Mouse (Mus musculus) midbrain, embryonic 10.5 days (tissue): ENCODE measurements around the gene Prmt9. TPM values are rescaled to one million over a fixed set of nuclear protein-coding genes. Genes with fewer than 3 reads are reported as not detected.

Source experiments
- DNase-seq: peaks from one replicate; pipeline ENCODE4 v3.0.0-alpha.2; 2017; ENCODE audit warnings: low spot score
- H3K27ac ChIP-seq: fragments of 300-500 bp; sonication (generic); replicated peaks from 2 replicates; pipeline ENCODE4 v1.5.1; 2016; ENCODE audit warnings: mild to moderate bottlenecking
- H3K27me3 ChIP-seq: fragments of 300-500 bp; sonication (generic); 2 replicates; pipeline ENCODE4 v1.6.1; 2016; ENCODE audit warnings: low read depth, mild to moderate bottlenecking; ENCODE audit not compliant: poor library complexity, severe bottlenecking
- H3K36me3 ChIP-seq: fragments of 300-500 bp; sonication (generic); 2 replicates; pipeline ENCODE4 v1.6.1; 2016; ENCODE audit warnings: mild to moderate bottlenecking, moderate library complexity
- H3K4me1 ChIP-seq: fragments of 300-500 bp; sonication (generic); 2 replicates; pipeline ENCODE4 v1.6.1; 2016
- H3K4me3 ChIP-seq: fragments of 300-500 bp; sonication (generic); 2 replicates; pipeline ENCODE4 v1.5.1; 2016; ENCODE audit warnings: mild to moderate bottlenecking, moderate library complexity
- H3K9me3 ChIP-seq: fragments of 300-500 bp; sonication (generic); replicated peaks from 2 replicates; pipeline ENCODE4 v1.6.1; 2016; ENCODE audit warnings: mild to moderate bottlenecking
- WGBS: fragments of 180-500 bp; shearing (Covaris S2); methylation state at CpG from one replicate; pipeline ENCODE4 v1.1.7; 2016; 5-methylcytosine and 5-hydroxymethylcytosine counted together
- polyA plus RNA-seq: library from polyadenylated mRNA; unstranded; fragments of >200 nt; fragmentation: Nextera tagmentation; extraction: Ambion mirVana; gene quantifications from 2 replicates; pipeline ENCODE4 v1.2.1, GENCODE M21; 2016

Prmt9 gene
- polyA plus RNA-seq, 1 experiment from 2014 or later: 22.9 TPM

DNA sequence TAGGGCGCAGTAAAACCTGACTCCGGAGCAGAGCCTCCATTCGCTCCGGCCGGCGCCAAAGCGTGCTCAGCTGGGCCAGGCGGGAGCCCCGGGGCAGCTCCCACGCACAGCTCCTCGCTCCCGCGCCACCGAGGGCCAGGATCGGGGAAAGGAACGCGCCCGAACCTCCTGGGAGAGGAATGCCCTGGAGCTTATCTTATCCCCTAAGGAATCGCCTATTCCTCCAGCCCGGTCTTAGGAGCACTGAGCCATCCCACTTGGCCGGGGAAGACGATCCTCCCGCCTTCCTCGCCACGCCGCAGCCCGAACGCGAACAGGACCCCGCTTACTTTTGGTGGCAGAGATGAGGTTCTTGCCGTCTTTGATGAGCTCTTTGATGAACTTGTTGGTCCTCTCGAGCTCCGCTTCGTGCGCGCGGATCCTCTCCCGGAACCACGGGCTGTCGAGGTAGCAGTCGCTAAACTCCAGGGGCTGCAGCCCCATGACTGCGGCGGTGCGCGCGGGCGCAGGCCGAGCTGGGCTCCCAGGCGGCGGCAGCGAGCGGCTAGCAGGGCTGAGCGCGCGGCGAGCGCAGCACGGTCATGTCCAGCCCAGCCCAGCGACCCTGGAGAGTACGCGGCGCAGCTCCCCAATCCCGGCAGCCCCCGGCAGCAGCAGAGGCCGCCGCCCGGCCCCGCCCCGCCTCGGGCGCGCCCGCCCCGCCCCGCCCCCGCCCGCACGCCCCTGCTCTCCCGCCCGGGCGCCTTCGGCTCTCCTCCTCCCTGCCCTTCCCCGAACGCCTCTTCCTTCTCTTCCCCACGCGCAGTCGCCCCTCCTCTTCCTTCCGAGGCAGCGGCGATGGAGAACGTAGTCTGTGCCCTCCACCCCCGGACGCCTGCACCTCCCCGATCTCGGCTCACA is 31.6 kb upstream of the Prmt9 start, which contains the start of gene Arhgap10:
Gene Arhgap10, minus strand, starts transcription at position 653 of the 900 bp plus-strand sequence.
- WGBS: under 1% methylated on average over 76 of the region's 95 CpGs
- no peaks in the 10 kb centered on the region for H3K36me3 ChIP-seq
- no peaks in the 10 kb centered on the region for H3K9me3 ChIP-seq
- DNase-seq: peak; percentile 89
- peak within 1 kb of the TSS; percentile 75 for H3K4me3 ChIP-seq
- peaks cover 45% of the 10 kb centered on the region for H3K4me1 ChIP-seq
- peak within 1 kb of the TSS; percentile 88 for H3K27ac ChIP-seq
- peaks cover 56% of the 10 kb centered on the region for H3K27me3 ChIP-seq

DNA sequence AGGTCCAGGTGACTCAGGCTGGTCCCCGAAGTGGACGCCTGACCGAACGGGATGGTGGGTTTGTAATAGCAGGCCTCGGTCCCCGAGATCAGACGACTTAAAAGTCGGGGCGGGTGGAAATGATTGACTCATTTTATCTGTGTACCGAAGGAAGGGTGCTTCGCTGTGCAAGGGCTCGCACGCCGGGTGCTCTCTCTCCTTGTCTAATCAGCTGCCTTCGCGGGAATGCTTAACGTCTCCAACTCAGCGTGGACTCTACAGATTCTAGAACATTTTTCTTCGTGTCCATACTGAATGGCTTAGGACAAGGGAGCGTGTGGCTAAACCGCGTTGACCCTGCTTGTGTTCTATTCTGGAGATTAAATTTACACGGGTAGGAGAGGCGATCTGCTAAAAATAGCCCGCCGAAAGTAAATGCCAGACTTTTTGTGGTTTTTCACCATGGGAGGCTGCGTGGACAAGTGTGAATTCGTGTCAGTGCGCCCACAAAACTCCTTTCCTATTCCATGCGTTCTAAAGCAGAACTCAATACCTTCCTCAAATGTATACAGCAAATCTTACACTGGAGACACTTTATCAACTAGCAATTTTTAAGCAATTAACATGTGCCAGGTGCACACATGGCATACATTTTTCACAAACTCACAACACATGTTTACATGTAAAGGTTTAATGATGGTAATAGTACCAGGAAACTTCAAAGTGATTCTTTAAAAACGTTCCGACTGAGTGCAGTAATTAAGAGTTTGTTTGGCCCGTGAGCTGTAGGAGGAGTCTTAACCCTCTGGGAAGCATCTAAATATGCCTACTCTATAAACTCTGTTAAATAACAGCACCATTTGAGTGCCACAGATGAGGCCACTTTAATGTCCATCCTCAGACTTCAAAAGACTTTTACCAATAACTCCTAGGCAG is 30.7 kb upstream of the Prmt9 start:
- peaks cover 51% of the 10 kb centered on the region for H3K27me3 ChIP-seq
- DNase-seq: no peak
- no peaks in the 10 kb centered on the region for H3K36me3 ChIP-seq
- peak overlapping the region; percentile 88 for H3K27ac ChIP-seq
- WGBS: 12% methylated on average over 33 of the region's 33 CpGs
- peak overlapping the region; percentile 75 for H3K4me3 ChIP-seq
- no peaks in the 10 kb centered on the region for H3K9me3 ChIP-seq
- H3K4me1 ChIP-seq: peaks cover 36% of the 10 kb centered on the region

DNA sequence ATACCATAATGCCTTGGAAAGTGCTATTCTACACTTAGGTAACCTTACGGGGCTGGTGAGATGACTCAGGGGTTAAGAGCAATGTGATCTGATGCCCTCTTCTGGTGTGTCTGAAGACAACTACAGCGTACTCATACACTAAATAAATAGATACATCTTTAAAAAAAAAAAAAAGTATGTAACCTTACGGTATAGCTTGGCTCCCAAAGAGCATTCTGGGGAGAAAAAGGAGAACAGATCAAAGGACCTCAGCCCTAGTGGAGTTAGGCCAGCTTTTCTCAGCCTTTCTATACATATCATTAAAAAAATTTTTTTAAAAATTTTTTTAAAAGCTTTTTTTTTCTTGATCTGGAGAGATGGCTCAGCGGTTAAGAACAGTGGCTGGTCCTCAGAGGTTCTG is 28.6 kb upstream of the Prmt9 start:
- Histone ChIP-seq H3K9me3 (no peaks in the 10 kb centered on the region), H3K4me3 (no peak overlapping the region), H3K27ac (no peak overlapping the region), H3K4me1 (peaks cover 26% of the 10 kb centered on the region), H3K36me3 (no peaks in the 10 kb centered on the region), H3K27me3 (peaks cover 29% of the 10 kb centered on the region)
- 94% methylated on average over 4 of the region's 4 CpGs for WGBS
- no peak for DNase-seq

DNA sequence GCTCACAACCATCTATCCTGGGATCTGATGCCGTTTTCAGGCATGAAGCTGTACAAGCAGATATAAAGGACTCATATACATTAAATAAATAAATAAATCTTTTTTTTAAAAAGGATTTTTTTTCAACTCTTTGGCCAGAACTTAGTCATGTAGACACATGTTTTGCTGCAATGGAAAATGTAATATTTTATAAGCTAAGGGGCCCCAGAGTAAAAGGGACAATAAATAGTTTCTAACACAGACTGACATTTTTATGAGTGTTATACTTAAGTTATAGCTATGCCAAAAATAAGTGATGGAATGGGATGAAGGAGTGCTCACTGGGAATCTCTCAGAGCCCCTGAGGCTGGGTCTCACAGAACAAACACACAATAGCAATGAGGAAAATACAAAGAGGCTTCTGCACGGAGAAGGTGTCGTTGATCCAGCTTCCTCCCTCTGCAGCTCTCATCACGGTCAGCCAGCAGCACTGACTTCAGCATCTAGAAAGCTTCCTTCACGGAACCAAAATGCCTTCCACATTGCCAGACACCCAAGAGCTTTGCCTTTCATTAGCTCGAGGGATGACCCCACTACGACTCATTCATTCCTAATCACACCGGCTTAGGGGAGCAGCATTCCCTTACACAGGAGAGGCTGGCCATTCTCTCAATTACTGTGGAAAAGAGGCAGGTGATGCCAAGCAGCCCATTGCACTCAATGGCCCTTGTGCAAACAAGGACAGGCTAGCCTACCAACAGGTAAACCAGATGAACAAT is 28.0 kb upstream of the Prmt9 start:
- no peak for DNase-seq
- Histone ChIP-seq H3K4me1 (peaks cover 20% of the 10 kb centered on the region), H3K9me3 (no peaks in the 10 kb centered on the region), H3K27ac (no peak overlapping the region), H3K27me3 (peaks cover 23% of the 10 kb centered on the region), H3K36me3 (no peaks in the 10 kb centered on the region), H3K4me3 (no peak overlapping the region)
- WGBS: 83% methylated on average over 8 of the region's 8 CpGs

DNA sequence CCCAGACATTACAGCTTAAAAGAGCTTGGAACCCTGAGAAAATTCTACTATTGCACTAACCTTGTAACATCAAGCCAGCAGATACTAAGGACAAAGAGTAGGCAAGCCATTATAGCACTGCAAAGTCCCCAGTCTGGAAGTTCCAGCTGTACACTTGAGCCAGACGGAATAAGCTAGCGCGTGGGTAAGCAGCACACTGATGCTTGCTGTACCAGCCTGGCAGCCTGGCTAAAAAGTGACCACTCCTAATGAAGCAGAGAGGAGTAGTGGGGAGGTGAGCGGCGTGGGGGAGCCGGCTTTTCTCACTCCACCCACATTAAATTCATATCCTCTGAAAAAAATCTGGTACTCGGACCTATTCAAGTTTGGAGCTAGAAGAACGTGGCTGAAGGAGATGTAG is 26.2 kb upstream of the Prmt9 start:
- Histone ChIP-seq H3K9me3 (no peaks in the 10 kb centered on the region), H3K36me3 (no peaks in the 10 kb centered on the region), H3K4me3 (no peak overlapping the region), H3K4me1 (0 out of 2 replicates have a peak, but pooled peaks cover 8% of the 10 kb centered on the region), H3K27me3 (peaks cover 16% of the 10 kb centered on the region), H3K27ac (no peak overlapping the region)
- 88% methylated on average over 8 of the region's 8 CpGs for WGBS
- DNase-seq: no peak

DNA sequence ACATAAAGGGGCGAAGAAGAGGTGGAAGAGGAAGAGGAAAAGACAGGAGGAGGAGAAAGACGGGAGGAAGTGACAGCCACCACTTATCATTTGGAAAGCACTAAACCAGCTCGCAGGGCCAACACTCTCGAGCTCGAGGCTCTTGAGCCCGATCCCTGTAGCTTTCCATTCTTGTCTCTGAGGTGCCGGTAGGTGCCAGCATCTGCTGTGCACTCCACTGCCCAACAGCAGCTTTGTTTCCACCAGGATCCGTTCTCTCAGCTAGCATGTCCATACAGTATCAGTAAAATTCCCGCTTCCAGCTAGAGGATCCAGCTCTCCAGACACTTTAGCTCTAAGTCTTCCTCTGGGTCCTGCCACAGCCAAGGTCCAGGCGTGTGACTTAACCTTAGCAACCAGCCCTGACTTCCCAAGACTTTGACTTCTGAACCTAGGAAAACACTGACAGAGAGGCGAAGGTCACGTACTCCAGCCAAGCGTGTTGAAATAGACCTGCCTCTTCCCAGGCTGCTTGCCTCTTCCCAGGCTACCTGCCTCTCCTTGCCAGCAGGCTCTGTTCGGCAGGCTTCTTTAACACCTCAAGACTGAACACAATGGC is 25.1 kb upstream of the Prmt9 start:
- Histone ChIP-seq H3K4me1 (no peaks in the 10 kb centered on the region), H3K27me3 (peaks cover 9% of the 10 kb centered on the region), H3K9me3 (no peaks in the 10 kb centered on the region), H3K4me3 (no peak overlapping the region), H3K27ac (no peak overlapping the region), H3K36me3 (no peaks in the 10 kb centered on the region)
- WGBS: 87% methylated on average over 14 of the region's 14 CpGs
- DNase-seq: no peak

DNA sequence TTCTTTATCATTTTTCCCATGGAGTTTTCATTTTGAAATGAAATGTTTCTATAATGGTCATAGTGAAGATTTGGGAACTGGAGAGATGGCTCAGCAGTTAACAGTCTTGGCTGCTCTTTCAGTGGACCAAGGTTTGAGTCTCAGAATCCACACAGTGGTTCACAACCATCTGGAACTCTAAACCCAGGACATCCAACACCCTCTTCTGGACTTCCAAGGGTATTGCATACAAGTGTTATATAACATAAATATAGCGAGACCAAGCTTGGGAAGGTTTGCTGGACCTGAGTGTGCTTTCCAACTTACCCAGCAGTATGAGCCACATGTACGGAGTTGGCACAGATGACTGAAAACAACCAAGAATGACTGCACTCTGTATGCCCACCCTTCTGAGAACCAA is 24.3 kb upstream of the Prmt9 start:
- no peak for DNase-seq
- Histone ChIP-seq H3K9me3 (no peaks in the 10 kb centered on the region), H3K36me3 (no peaks in the 10 kb centered on the region), H3K4me1 (no peaks in the 10 kb centered on the region), H3K4me3 (no peak overlapping the region), H3K27ac (no peak overlapping the region), H3K27me3 (peaks cover 2% of the 10 kb centered on the region; the same call in 1 of the 2 replicates)
- WGBS: 95% methylated on average over 2 of the region's 2 CpGs

DNA sequence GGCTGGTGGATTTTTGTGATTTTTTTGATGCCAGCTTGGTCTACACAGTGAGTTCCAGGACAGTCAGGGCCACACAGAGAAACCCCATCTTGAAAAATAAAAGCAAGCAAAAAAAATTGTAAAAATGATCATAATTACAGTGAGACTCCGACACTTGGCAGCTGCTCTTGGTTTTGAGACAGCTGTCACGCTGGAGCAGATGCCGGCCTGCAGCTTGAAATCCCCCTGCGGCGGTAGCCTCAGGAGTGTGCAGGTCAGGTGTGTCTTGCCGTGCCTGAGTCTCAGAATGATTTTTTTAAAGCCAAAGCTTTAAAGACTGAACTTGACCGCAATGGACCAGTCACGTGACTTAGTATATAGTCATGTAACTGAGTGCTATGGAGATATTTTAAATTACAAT is 23.1 kb upstream of the Prmt9 start:
- no peaks in the 10 kb centered on the region for H3K4me1 ChIP-seq
- no peak for DNase-seq
- H3K27me3 ChIP-seq: no peaks in the 10 kb centered on the region
- H3K27ac ChIP-seq: no peak overlapping the region
- no peaks in the 10 kb centered on the region for H3K9me3 ChIP-seq
- WGBS: 93% methylated on average over 8 of the region's 8 CpGs
- no peaks in the 10 kb centered on the region for H3K36me3 ChIP-seq
- H3K4me3 ChIP-seq: no peak overlapping the region

DNA sequence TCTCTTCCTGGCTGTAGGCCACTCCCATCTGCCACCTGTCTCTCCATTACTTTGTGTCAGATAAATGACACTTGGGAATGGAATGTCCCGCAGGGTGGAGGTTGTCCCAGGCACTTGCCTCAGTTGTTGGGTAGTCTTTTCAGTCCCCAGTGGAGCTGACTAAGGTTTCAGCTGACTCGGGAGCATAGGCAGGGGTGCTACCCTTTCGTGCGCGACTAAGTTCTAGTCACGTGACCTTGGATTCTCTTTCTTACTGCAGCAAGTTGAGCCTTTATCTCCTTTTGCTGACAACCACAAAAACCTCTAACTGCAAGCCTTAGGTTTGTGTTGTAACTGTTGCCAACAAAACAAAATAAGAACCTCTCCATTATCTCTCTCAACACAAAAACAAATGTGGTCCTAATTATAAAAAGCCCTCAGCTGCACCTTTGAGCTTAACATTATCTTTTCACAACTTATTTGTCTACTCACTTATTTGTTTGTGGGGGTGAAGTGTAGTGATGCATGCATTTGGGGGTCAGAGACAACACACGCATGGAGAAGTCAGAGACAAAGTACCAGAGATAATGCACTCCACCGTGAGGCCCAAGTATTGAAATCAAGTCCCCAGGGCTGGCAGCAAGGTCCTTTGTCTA is 14.7 kb upstream of the Prmt9 start:
- no peaks in the 10 kb centered on the region for H3K4me1 ChIP-seq
- no peak overlapping the region for H3K27ac ChIP-seq
- H3K27me3 ChIP-seq: no peaks in the 10 kb centered on the region
- WGBS: 69% methylated on average over 8 of the region's 8 CpGs
- no peak for DNase-seq
- no peak overlapping the region for H3K4me3 ChIP-seq
- H3K9me3 ChIP-seq: no peaks in the 10 kb centered on the region
- no peaks in the 10 kb centered on the region for H3K36me3 ChIP-seq

DNA sequence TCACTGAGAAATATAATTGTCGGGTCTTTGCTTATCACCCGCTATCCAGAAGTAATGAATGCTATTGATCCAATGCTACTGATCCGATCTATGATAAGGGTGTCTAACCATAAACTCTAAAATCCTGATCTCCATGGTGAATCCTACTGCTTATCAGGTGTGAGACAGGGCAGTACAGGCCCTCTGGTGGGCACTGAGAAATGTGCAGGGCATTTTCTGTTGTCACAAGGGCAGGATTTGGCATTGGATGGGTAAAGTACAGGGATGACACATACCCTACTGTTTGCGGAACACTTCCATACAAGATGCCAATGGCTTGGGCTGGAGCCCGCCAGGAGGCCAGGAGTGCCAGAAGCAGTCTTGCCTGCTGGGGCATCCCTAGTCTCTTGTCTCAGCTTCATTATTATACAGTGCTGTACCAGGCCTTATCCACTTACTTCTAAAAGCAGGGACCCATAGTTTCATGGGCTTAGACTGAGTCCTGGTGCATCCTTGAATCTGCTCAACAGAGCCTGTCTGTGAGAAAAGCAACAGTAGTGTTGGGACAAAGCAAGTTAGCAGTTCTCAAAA is 14.1 kb upstream of the Prmt9 start:
- no peak for DNase-seq
- H3K9me3 ChIP-seq: no peaks in the 10 kb centered on the region
- WGBS: 91% methylated on average over 5 of the region's 5 CpGs

DNA sequence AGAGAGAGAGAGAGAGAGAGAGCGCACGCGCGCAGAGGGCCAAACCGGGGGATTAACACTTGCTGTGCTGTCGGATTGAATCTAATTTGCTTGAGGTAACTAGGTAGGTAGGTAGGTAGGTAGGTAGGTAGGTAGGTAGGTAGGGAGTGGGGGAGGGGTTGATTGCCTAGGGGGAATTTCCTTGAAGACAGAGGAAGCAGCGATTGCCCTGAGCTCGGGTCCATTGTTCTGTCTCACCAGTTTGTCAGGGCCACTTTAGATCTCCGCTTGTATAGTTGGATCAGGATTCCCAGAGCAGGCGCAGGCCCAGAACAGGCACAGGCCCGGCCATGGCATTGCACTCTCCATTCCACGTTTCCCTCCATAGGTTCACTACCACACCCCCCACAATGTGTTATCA is 12.4 kb upstream of the Prmt9 start:
- Histone ChIP-seq H3K27me3 (no peaks in the 10 kb centered on the region), H3K9me3 (no peaks in the 10 kb centered on the region), H3K4me1 (no peaks in the 10 kb centered on the region), H3K4me3 (no peak overlapping the region), H3K36me3 (no peaks in the 10 kb centered on the region), H3K27ac (no peak overlapping the region)
- no peak for DNase-seq
- WGBS: 80% methylated on average over 12 of the region's 12 CpGs

More for the DNA sequence above, 14.1 kb upstream of the Prmt9 start:
- H3K27me3 ChIP-seq: no peaks in the 10 kb centered on the region
- H3K4me1 ChIP-seq: no peaks in the 10 kb centered on the region
- no peaks in the 10 kb centered on the region for H3K36me3 ChIP-seq
- H3K4me3 ChIP-seq: no peak overlapping the region
- H3K27ac ChIP-seq: no peak overlapping the region
